ENCODE assay signal across 22 mouse cellular contexts in the genomic region with DNA sequence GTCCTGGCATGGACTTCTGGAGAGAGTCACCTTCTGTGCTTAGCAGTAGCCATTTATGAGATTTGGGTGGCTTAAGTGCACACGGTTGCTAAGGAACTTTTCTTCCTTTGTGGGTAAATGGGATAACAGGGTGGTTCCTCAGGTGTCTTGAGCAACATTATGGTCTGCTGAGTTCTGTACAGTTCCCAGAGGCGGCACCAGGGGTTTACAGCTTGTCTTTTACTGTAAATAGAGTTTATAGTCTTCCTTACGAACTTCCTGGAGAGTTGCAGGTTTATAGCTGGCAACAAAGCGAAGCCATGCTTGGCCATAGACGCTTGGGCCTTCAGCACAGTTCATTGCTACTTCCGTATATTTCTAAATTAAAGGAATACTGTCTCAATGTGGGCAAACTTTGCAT. TPM values are rescaled to one million over a fixed set of nuclear protein-coding genes. Genes with fewer than 3 reads are reported as not detected.
DNase-seq lines count a peak whose midpoint lies in the region; ATAC-seq and TF ChIP-seq lines count a peak whose summit lies in the region.
"Had no signal": no experiment of that assay in that cellular context is flagged by ENCODE, and none has a peak within 500 bp of the region (broad histone marks: within the 10 kb centered on the region; RNA-seq: fewer than 3 reads in every experiment).

No protein-coding gene starts in this region.

- no peaks in the 10 kb centered on the region for H3K9me3 ChIP-seq in intestine, postnatal 0 days (ENCODE audit: control insufficient read depth)
- H3K9me3 ChIP-seq in intestine, embryonic 15.5 days, result no peaks in the 10 kb centered on the region
- no peaks in the 10 kb centered on the region for H3K9me3 ChIP-seq in midbrain, postnatal 0 days (ENCODE audit: low read length)
- H3K9me3 ChIP-seq: G1E had no signal

- peak; percentile 56 for ATAC-seq in intestine, postnatal 0 days
- no peak for ATAC-seq in intestine, embryonic 15.5 days
- ATAC-seq in midbrain, postnatal 0 days (ENCODE audit: low FRiP score), result no peak
- ATAC-seq: activated CD4-positive, CD25-positive, alpha-beta regulatory T cell, adult 4 months; CD4-positive, CD25-positive, alpha-beta regulatory T cell, adult 4 months; Patski had no signal

- H3K4me1 ChIP-seq in intestine, postnatal 0 days (replicated peaks; ENCODE audit: control insufficient read depth, insufficient read depth, low read length), result no peaks in the 10 kb centered on the region
- no peaks in the 10 kb centered on the region for H3K4me1 ChIP-seq in intestine, embryonic 15.5 days (replicated peaks)
- no peaks in the 10 kb centered on the region for H3K4me1 ChIP-seq in midbrain, postnatal 0 days (ENCODE audit: insufficient read depth, low read length)

- DNase-seq in large intestine, adult 2 months (ENCODE audit: low read depth, low spot score), result peak; percentile 75
- no peak for DNase-seq in midbrain, postnatal 0 days (ENCODE audit: low spot score)
- DNase-seq: adrenal gland, adult 2 months; adrenal gland, adult 8-10 months; adrenal gland, postnatal 10 days; adrenal gland, postnatal 14 days; adrenal gland, postnatal 25 days; adrenal gland, postnatal 36 days; B cell, adult 2 months; cerebellum, adult 11 months; cerebellum, adult 11-12 months; cerebellum, adult 18-20 months had no signal

- no peaks in the 10 kb centered on the region for H3K27me3 ChIP-seq in intestine, postnatal 0 days (replicated peaks; ENCODE audit: control insufficient read depth, insufficient read depth, low read length)
- H3K27me3 ChIP-seq in intestine, embryonic 15.5 days (replicated peaks), result no peaks in the 10 kb centered on the region
- H3K27me3 ChIP-seq in midbrain, postnatal 0 days (ENCODE audit: insufficient read depth, low read length), result no peaks in the 10 kb centered on the region
- H3K27me3 ChIP-seq: CH12.LX had no signal

- no peak overlapping the region for H3K9ac ChIP-seq in intestine, postnatal 0 days (ENCODE audit: low read depth, low read length)
- no peak overlapping the region for H3K9ac ChIP-seq in intestine, embryonic 15.5 days
- no peak overlapping the region for H3K9ac ChIP-seq in midbrain, postnatal 0 days (replicated peaks; ENCODE audit: low read length, poor library complexity, severe bottlenecking)

- no peak overlapping the region for H3K27ac ChIP-seq in intestine, postnatal 0 days (ENCODE audit: low read depth, low read length)
- no peak overlapping the region for H3K27ac ChIP-seq in intestine, embryonic 15.5 days
- no peak overlapping the region for H3K27ac ChIP-seq in midbrain, postnatal 0 days (ENCODE audit: low read depth, low read length)

- WGBS in intestine, postnatal 0 days, result 51% methylated on average over 6 of the region's 6 CpGs
- 69% methylated on average over 6 of the region's 6 CpGs for WGBS in intestine, embryonic 15.5 days
- WGBS in large intestine, adult 2 months, result 19% methylated on average over 6 of the region's 6 CpGs
- WGBS in midbrain, postnatal 0 days, result 84% methylated on average over 6 of the region's 6 CpGs

- TF ChIP-seq CTCF in intestine, postnatal 0 days (IDR thresholded peaks at IDR 0.05; ENCODE audit: low read depth), result no peak
- no peak for TF ChIP-seq CTCF in midbrain, postnatal 0 days (IDR thresholded peaks at IDR 0.05)

- H3K4me3 ChIP-seq in intestine, postnatal 0 days (ENCODE audit: low read depth, low read length), result no peak overlapping the region
- H3K4me3 ChIP-seq in intestine, embryonic 15.5 days (replicated peaks), result no peak overlapping the region
- no peak overlapping the region for H3K4me3 ChIP-seq in midbrain, postnatal 0 days (ENCODE audit: low read depth, low read length)

- H3K4me2 ChIP-seq in intestine, postnatal 0 days (replicated peaks; ENCODE audit: low read depth), result no peak overlapping the region
- H3K4me2 ChIP-seq in intestine, embryonic 15.5 days (replicated peaks), result no peak overlapping the region
- no peak overlapping the region for H3K4me2 ChIP-seq in midbrain, postnatal 0 days (ENCODE audit: low read depth, low read length, poor library complexity, severe bottlenecking)

- H3K36me3 ChIP-seq in intestine, postnatal 0 days (ENCODE audit: control insufficient read depth, insufficient read depth), result no peaks in the 10 kb centered on the region
- H3K36me3 ChIP-seq in intestine, embryonic 15.5 days, result no peaks in the 10 kb centered on the region
- no peaks in the 10 kb centered on the region for H3K36me3 ChIP-seq in midbrain, postnatal 0 days (ENCODE audit: insufficient read depth, low read length)
- H3K36me3 ChIP-seq: G1E had no signal

RNA-seq across cellular contexts. Expression of gene Syndig1l, which starts 15.9 kb away (rescaled TPM):
- polyA plus RNA-seq in intestine, postnatal 0 days (2015; fragmentation: Nextera tagmentation; extraction: Ambion mirVana), result 0.12 TPM in 1 of 2 replicates, not detected in the other
- 0.10 and 0.15 TPM in 2 replicates for polyA plus RNA-seq in intestine, embryonic 15.5 days (2015; fragmentation: Nextera tagmentation; extraction: Ambion mirVana)
- 0.04 and 0.21 TPM in 2 replicates for polyA plus RNA-seq in large intestine, adult 2 months (2012; rRNA removed)
- 29.3 and 32.0 TPM in 2 replicates for total RNA-seq in midbrain, postnatal 0 days (2014; rRNA removed)
- 15.7 and 17.4 TPM in 2 replicates for polyA plus RNA-seq in midbrain, postnatal 0 days (2015; fragmentation: Nextera tagmentation; extraction: Ambion mirVana)
- total RNA-seq: adrenal gland, adult 18-20 months; adrenal gland, adult 2 months; adrenal gland, adult 8-10 months; adrenal gland, postnatal 14 days; adrenal gland, postnatal 25 days; adrenal gland, postnatal 36 days; CH12.LX; MEL had no signal
- polyA plus RNA-seq: activated CD4-positive, CD25-positive, alpha-beta regulatory T cell, adult 4 months; adrenal gland, adult 2 months; C2C12; G1E; Patski had no signal

RNA-seq across cellular contexts. Expression of gene Npc2, which starts 58.4 kb away (rescaled TPM):
- polyA plus RNA-seq in intestine, postnatal 0 days (2015; fragmentation: Nextera tagmentation; extraction: Ambion mirVana), result 100 and 107 TPM in 2 replicates
- 76.7 and 77.9 TPM in 2 replicates for polyA plus RNA-seq in intestine, embryonic 15.5 days (2015; fragmentation: Nextera tagmentation; extraction: Ambion mirVana)
- 74.5 and 103 TPM in 2 replicates for polyA plus RNA-seq in large intestine, adult 2 months (2012; rRNA removed)
- 39.8 and 42.5 TPM in 2 replicates for total RNA-seq in midbrain, postnatal 0 days (2014; rRNA removed)
- polyA plus RNA-seq in midbrain, postnatal 0 days (2015; fragmentation: Nextera tagmentation; extraction: Ambion mirVana), result 43.9 and 44.8 TPM in 2 replicates

RNA-seq across cellular contexts. Expression of gene Isca2, which starts 58.5 kb away (rescaled TPM):
- 104 and 119 TPM in 2 replicates for polyA plus RNA-seq in intestine, postnatal 0 days (2015; fragmentation: Nextera tagmentation; extraction: Ambion mirVana)
- 124 and 134 TPM in 2 replicates for polyA plus RNA-seq in intestine, embryonic 15.5 days (2015; fragmentation: Nextera tagmentation; extraction: Ambion mirVana)
- polyA plus RNA-seq in large intestine, adult 2 months (2012; rRNA removed), result 49.3 and 51.8 TPM in 2 replicates
- 58.8 and 63.7 TPM in 2 replicates for total RNA-seq in midbrain, postnatal 0 days (2014; rRNA removed)
- 119 and 127 TPM in 2 replicates for polyA plus RNA-seq in midbrain, postnatal 0 days (2015; fragmentation: Nextera tagmentation; extraction: Ambion mirVana)

Comparison
In these comparisons a context has a peak if more than half of its experiments do, and no peak if none do; other contexts are left out.
1. RNA of gene Syndig1l, which starts 15.9 kb away (polyA plus RNA-seq): 15.7 to 17.4 TPM in midbrain, postnatal 0 days; 0.04 to 0.21 TPM in large intestine, adult 2 months, 0.12 TPM in intestine, postnatal 0 days and 0.10 to 0.15 TPM in intestine, embryonic 15.5 days; every median in the first group is over 10 times any median in the second.